Mouse (Mus musculus): ENCODE results near the gene Slc22a21. TPM values are rescaled to one million over a fixed set of nuclear protein-coding genes. Genes with fewer than 3 reads are reported as not detected.

Gene Slc22a21
- polyA plus RNA-seq (2015; fragmentation: Nextera tagmentation; extraction: Ambion mirVana): 2.3 and 3.6 TPM in 2 replicates

GRCm38 (mm10) chr11:53979788-53980621, at the start of gene Slc22a21:
Slc22a21 (minus strand) TSS chr11:53980332.
- Histone ChIP-seq H3K27ac (replicated peaks) (no peak within 1 kb of the TSS), H3K4me3 (peak within 1 kb of the TSS; percentile 58), H3K36me3 (no peaks in the 10 kb centered on the region), H3K9me3 (no peaks in the 10 kb centered on the region), H3K27me3 (peaks cover 21% of the 10 kb centered on the region), H3K4me2 (peak within 1 kb of the TSS; percentile 85), H3K4me1 (replicated peaks) (peaks cover 6% of the 10 kb centered on the region; the same call in 1 of the 2 replicates), H3K9ac (peak within 1 kb of the TSS; percentile 69)
- WGBS: 2% methylated on average over 73 of the region's 73 CpGs
- peak; percentile 96 for ATAC-seq (ENCODE audit: low read depth)

GRCm38 (mm10) chr11:54028997-54029396, 48.9 kb upstream of the Slc22a21 start:
- Histone ChIP-seq H3K36me3 (no peaks in the 10 kb centered on the region), H3K4me1 (replicated peaks) (peaks cover 19% of the 10 kb centered on the region), H3K4me2 (peak overlapping the region; percentile 94), H3K4me3 (peak overlapping the region; percentile 54), H3K27me3 (peaks cover 37% of the 10 kb centered on the region), H3K9ac (peak overlapping the region; percentile 76; the same call in 1 of the 2 replicates), H3K27ac (replicated peaks) (no peak overlapping the region), H3K9me3 (no peaks in the 10 kb centered on the region)
- 72% methylated on average over 4 of the region's 4 CpGs for WGBS
- ATAC-seq (ENCODE audit: low read depth): no peak

- Histone ChIP-seq H3K27me3 (peaks cover 37% of the 10 kb centered on the region), H3K36me3 (no peaks in the 10 kb centered on the region), H3K4me1 (replicated peaks) (peaks cover 19% of the 10 kb centered on the region), H3K4me3 (peak within 1 kb of the TSS; percentile 54), H3K9ac (peak within 1 kb of the TSS; percentile 76), H3K9me3 (no peaks in the 10 kb centered on the region), H3K4me2 (peak within 1 kb of the TSS; percentile 94), H3K27ac (replicated peaks) (no peak within 1 kb of the TSS)
- WGBS: 2% methylated on average over 61 of the region's 61 CpGs
- ATAC-seq (ENCODE audit: low read depth): peak; percentile 87
These were observed 48.2 kb upstream of the Slc22a21 start, which contains the start of gene Slc22a4 for GRCm38 (mm10) chr11:54028044-54028951. Slc22a4 (minus strand) TSS chr11:54028090.

- H3K4me2 ChIP-seq: peak overlapping the region; percentile 94
- peaks cover 19% of the 10 kb centered on the region for H3K4me1 ChIP-seq (replicated peaks)
- no peaks in the 10 kb centered on the region for H3K9me3 ChIP-seq
- no peak overlapping the region for H3K27ac ChIP-seq (replicated peaks)
- H3K27me3 ChIP-seq: peaks cover 37% of the 10 kb centered on the region
- H3K4me3 ChIP-seq: peak overlapping the region; percentile 54
- ATAC-seq (ENCODE audit: low read depth): peak; percentile 32
- WGBS: 18% methylated on average over 31 of the region's 31 CpGs
- H3K36me3 ChIP-seq: no peaks in the 10 kb centered on the region
- peak overlapping the region; percentile 76 for H3K9ac ChIP-seq
These were observed 47.3 kb upstream of the Slc22a21 start for GRCm38 (mm10) chr11:54027131-54028043.

GRCm38 (mm10) chr11:54026491-54027041, 46.4 kb upstream of the Slc22a21 start:
- H3K27me3 ChIP-seq: peaks cover 37% of the 10 kb centered on the region
- no peaks in the 10 kb centered on the region for H3K36me3 ChIP-seq
- no peaks in the 10 kb centered on the region for H3K9me3 ChIP-seq
- H3K4me2 ChIP-seq: no peak overlapping the region
- H3K27ac ChIP-seq (replicated peaks): no peak overlapping the region
- H3K4me3 ChIP-seq: no peak overlapping the region
- peaks cover 19% of the 10 kb centered on the region for H3K4me1 ChIP-seq (replicated peaks)
- ATAC-seq (ENCODE audit: low read depth): no peak
- WGBS: 81% methylated on average over 1 of the region's 1 CpGs
- H3K9ac ChIP-seq: no peak overlapping the region

- no peak overlapping the region for H3K4me2 ChIP-seq
- H3K27me3 ChIP-seq: peaks cover 13% of the 10 kb centered on the region
- ATAC-seq (ENCODE audit: low read depth): no peak
- no peak overlapping the region for H3K4me3 ChIP-seq
- H3K4me1 ChIP-seq (replicated peaks): no peaks in the 10 kb centered on the region
- no peak overlapping the region for H3K9ac ChIP-seq
- H3K27ac ChIP-seq (replicated peaks): no peak overlapping the region
- H3K36me3 ChIP-seq: no peaks in the 10 kb centered on the region
- no peaks in the 10 kb centered on the region for H3K9me3 ChIP-seq
- WGBS: 94% methylated on average over 5 of the region's 5 CpGs
These were observed 41.4 kb upstream of the Slc22a21 start for GRCm38 (mm10) chr11:54021396-54022093.

- H3K4me1 ChIP-seq (replicated peaks): no peaks in the 10 kb centered on the region
- no peaks in the 10 kb centered on the region for H3K36me3 ChIP-seq
- no peak overlapping the region for H3K4me2 ChIP-seq
- H3K9ac ChIP-seq: no peak overlapping the region
- no peak for ATAC-seq (ENCODE audit: low read depth)
- no peaks in the 10 kb centered on the region for H3K9me3 ChIP-seq
- no peaks in the 10 kb centered on the region for H3K27me3 ChIP-seq
- 87% methylated on average over 3 of the region's 3 CpGs for WGBS
- no peak overlapping the region for H3K27ac ChIP-seq (replicated peaks)
- H3K4me3 ChIP-seq: no peak overlapping the region
These were observed 39.0 kb upstream of the Slc22a21 start for GRCm38 (mm10) chr11:54018893-54019732.

- H3K27me3 ChIP-seq: no peaks in the 10 kb centered on the region
These were observed 37.5 kb upstream of the Slc22a21 start for GRCm38 (mm10) chr11:54017596-54017995.

GRCm38 (mm10) chr11:54016051-54016450, 35.9 kb upstream of the Slc22a21 start:
- no peaks in the 10 kb centered on the region for H3K27me3 ChIP-seq
- no peaks in the 10 kb centered on the region for H3K4me1 ChIP-seq (replicated peaks)
- H3K27ac ChIP-seq (replicated peaks): no peak overlapping the region
- ATAC-seq (ENCODE audit: low read depth): no peak
- no peak overlapping the region for H3K4me3 ChIP-seq
- no peak overlapping the region for H3K4me2 ChIP-seq
- no peak overlapping the region for H3K9ac ChIP-seq
- no peaks in the 10 kb centered on the region for H3K9me3 ChIP-seq
- H3K36me3 ChIP-seq: no peaks in the 10 kb centered on the region
- WGBS: 48% methylated on average over 8 of the region's 8 CpGs

More at GRCm38 (mm10) chr11:54017596-54017995, 37.5 kb upstream of the Slc22a21 start:
- Histone ChIP-seq H3K4me3 (no peak overlapping the region), H3K9me3 (no peaks in the 10 kb centered on the region), H3K4me1 (replicated peaks) (no peaks in the 10 kb centered on the region), H3K9ac (no peak overlapping the region), H3K36me3 (no peaks in the 10 kb centered on the region), H3K27ac (replicated peaks) (no peak overlapping the region), H3K4me2 (no peak overlapping the region)
- WGBS: 72% methylated on average over 4 of the region's 4 CpGs
- ATAC-seq (ENCODE audit: low read depth): no peak

- H3K4me3 ChIP-seq: no peak overlapping the region
- H3K9ac ChIP-seq: no peak overlapping the region
- ATAC-seq (ENCODE audit: low read depth): no peak
- H3K27ac ChIP-seq (replicated peaks): no peak overlapping the region
- WGBS: 84% methylated on average over 5 of the region's 5 CpGs
- H3K4me1 ChIP-seq (replicated peaks): no peaks in the 10 kb centered on the region
- no peak overlapping the region for H3K4me2 ChIP-seq
- no peaks in the 10 kb centered on the region for H3K9me3 ChIP-seq
- H3K27me3 ChIP-seq: no peaks in the 10 kb centered on the region
- H3K36me3 ChIP-seq: no peaks in the 10 kb centered on the region
These were observed 32.8 kb upstream of the Slc22a21 start for GRCm38 (mm10) chr11:54012961-54013360.

Data from neural tube, embryonic 13.5 days (tissue).